Mouse (Mus musculus) myocyte (in vitro differentiated cells): ENCODE measurements around the gene Tprg. TPM values are rescaled to one million over a fixed set of nuclear protein-coding genes. Genes with fewer than 3 reads are reported as not detected.

Source experiments
- H3K27me3 ChIP-seq: one replicate; pipeline ENCODE4 v1.6.1; 2011; ENCODE audit not compliant: control insufficient read depth, insufficient read depth, insufficient read length
- H3K36me3 ChIP-seq: one replicate; pipeline ENCODE4 v1.6.1; 2011; ENCODE audit not compliant: control insufficient read depth, insufficient read depth
- H3K4me2 ChIP-seq: one replicate; pipeline ENCODE4 v1.6.1; 2011; ENCODE audit warnings: low read depth, control low read depth
- H3K4me3 ChIP-seq: one replicate; pipeline ENCODE4 v1.5.1; 2011; ENCODE audit warnings: mild to moderate bottlenecking, control low read depth, moderate library complexity
- H3K79me2 ChIP-seq: one replicate; pipeline ENCODE4 v1.6.1; 2011; ENCODE audit not compliant: control insufficient read depth, insufficient read depth
- H3ac ChIP-seq: one replicate; pipeline ENCODE4 v1.6.1; 2011; ENCODE audit not compliant: control insufficient read depth, insufficient read length
- CEBPB ChIP-seq: IDR thresholded peaks from 2 replicates; pipeline ENCODE4 v1.6.1; 2011; ENCODE audit warnings: mild to moderate bottlenecking, moderate library complexity; ENCODE audit not compliant: poor library complexity, insufficient read depth, severe bottlenecking
- E2F4 ChIP-seq: IDR thresholded peaks from one replicate; pipeline ENCODE4 v1.6.1; 2011; ENCODE audit warnings: mild to moderate bottlenecking, control low read depth, moderate library complexity; ENCODE audit not compliant: insufficient read depth
- MAX ChIP-seq: IDR thresholded peaks from one replicate; pipeline ENCODE4 v1.6.1; 2011; ENCODE audit warnings: low read depth, mild to moderate bottlenecking, control low read depth
- MYOD1 ChIP-seq, 3 experiments: IDR thresholded peaks; one replicate each; pipeline ENCODE4 v1.6.1; 2011; ENCODE audit warnings: control low read depth in 2 of 3, low read depth in 2 of 3, mild to moderate bottlenecking in 2 of 3, moderate library complexity in 1 of 3; ENCODE audit not compliant: insufficient read length in 2 of 3, control insufficient read depth in 1 of 3
- MYOG ChIP-seq, 3 experiments: IDR thresholded peaks; one replicate each; pipeline ENCODE4 v1.6.1; 2011; ENCODE audit warnings: control low read depth in 2 of 3, low read depth in 2 of 3, mild to moderate bottlenecking in 2 of 3; ENCODE audit not compliant: insufficient read length in 2 of 3, control insufficient read depth in 1 of 3, insufficient read depth in 1 of 3
- POLR2A ChIP-seq: IDR thresholded peaks from one replicate; pipeline ENCODE4 v1.6.1; 2011; ENCODE audit warnings: low read depth, mild to moderate bottlenecking, control low read depth, moderate library complexity; ENCODE audit not compliant: insufficient read length
- POLR2AphosphoS2 ChIP-seq: IDR thresholded peaks from one replicate; pipeline ENCODE4 v1.6.1; 2011; ENCODE audit warnings: low read depth, control low read depth; ENCODE audit not compliant: insufficient read length
- REST ChIP-seq: IDR thresholded peaks from one replicate; pipeline ENCODE4 v1.6.1; 2011; ENCODE audit warnings: mild to moderate bottlenecking, control low read depth, moderate library complexity; ENCODE audit not compliant: insufficient read depth, insufficient read length
- SRF ChIP-seq: IDR thresholded peaks from one replicate; pipeline ENCODE4 v1.6.1; 2011; ENCODE audit warnings: low read depth; ENCODE audit not compliant: control insufficient read depth, insufficient read length
- TCF12 ChIP-seq: IDR thresholded peaks from one replicate; pipeline ENCODE4 v1.6.1; 2011; ENCODE audit warnings: mild to moderate bottlenecking, control low read depth; ENCODE audit not compliant: poor library complexity, insufficient read depth, severe bottlenecking
- TCF3 ChIP-seq: IDR thresholded peaks from one replicate; pipeline ENCODE4 v1.6.1; 2011; ENCODE audit warnings: low read depth, control low read depth; ENCODE audit not compliant: insufficient read length
- USF1 ChIP-seq: IDR thresholded peaks from one replicate; pipeline ENCODE4 v1.6.1; 2011; ENCODE audit warnings: low read depth, mild to moderate bottlenecking, control low read depth, moderate library complexity
- polyA plus RNA-seq: library from polyadenylated mRNA; unstranded; fragments of >200 nt; fragmentation: generic; extraction: Trizol; gene quantifications from one replicate; pipeline ENCODE4 v1.2.1, GENCODE M21; 2012; ENCODE audit warnings: missing spikeins

The Tprg gene
- polyA plus RNA-seq, 1 experiment = not detected

DNA sequence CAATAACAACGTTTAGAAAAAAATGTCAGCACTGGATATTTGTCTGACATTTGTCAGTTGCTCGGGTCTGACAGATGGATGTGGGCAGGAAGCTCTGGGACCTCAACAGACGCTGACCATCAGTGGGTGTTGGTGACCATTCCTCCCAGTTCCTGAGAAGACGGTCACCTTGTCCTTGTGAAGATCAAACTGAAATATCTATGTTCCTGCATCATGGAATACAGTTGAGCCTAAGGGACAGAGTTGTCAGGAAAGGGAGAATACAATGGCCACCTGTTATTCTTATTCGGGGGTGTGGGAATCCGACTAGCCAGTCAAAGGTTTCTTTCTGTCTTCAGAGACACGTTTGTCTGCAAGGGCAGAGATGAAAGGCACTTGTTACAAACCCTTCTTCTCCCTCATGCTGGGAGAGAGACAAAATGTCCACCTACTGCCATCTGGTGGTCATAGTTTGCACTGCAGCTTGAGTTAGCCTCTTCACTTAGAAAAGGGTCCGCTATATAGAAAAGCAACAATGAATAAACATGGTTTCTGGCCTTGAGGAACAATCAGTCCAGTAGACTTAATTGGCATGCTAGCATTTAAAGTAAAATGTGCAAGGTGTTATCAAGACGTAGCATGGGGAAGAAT lies 23.0 kb upstream of the Tprg start:
- H3K27me3 ChIP-seq = no peaks in the 10 kb centered on the region
- H3K79me2 ChIP-seq = no peaks in the 10 kb centered on the region
- TF ChIP-seq MYOD1 (IDR thresholded peaks at IDR 0.05; ENCODE audit: control insufficient read depth in 1 of 3, insufficient read length in 2 of 3, low read depth in 2 of 3) (no peak), TCF12 (no peak), POLR2A (no peak), SRF (no peak), CEBPB (no peak), MAX (no peak), POLR2AphosphoS2 (no peak), TCF3 (no peak), MYOG (IDR thresholded peaks at IDR 0.05; ENCODE audit: control insufficient read depth in 1 of 3, insufficient read depth in 1 of 3, insufficient read length in 2 of 3, low read depth in 2 of 3) (no peak)
- H3K4me2 ChIP-seq = peak overlapping the region; percentile 49
- H3ac ChIP-seq = no peak overlapping the region
- no peaks in the 10 kb centered on the region for H3K36me3 ChIP-seq
- H3K4me3 ChIP-seq = no peak overlapping the region

DNA sequence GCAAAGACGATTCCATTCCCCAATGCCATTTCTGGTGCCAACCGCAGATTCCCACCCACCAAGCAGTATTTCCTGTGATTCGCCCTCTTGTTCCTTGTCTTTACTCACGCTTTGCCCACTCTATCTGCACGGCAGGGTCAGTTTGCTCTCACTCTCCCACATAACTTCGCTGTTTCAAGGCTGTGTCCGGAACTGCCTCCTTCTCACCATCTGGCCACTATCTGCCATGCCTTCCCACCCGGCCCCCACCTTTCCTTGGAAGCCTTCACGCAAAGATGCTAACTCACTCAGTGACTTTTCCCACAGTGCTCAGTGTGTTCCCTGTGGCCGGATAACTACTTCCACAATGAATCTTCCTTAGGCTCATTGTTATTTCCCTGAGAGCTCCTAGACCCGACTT lies 21.4 kb upstream of the Tprg start:
- no peak for TF ChIP-seq POLR2A
- TF ChIP-seq E2F4 = no peak
- no peak for TF ChIP-seq MYOG (IDR thresholded peaks at IDR 0.05; ENCODE audit: control insufficient read depth in 1 of 3, insufficient read depth in 1 of 3, insufficient read length in 2 of 3, low read depth in 2 of 3)
- TF ChIP-seq USF1 = no peak
- TF ChIP-seq MYOD1 (IDR thresholded peaks at IDR 0.05; ENCODE audit: control insufficient read depth in 1 of 3, insufficient read length in 2 of 3, low read depth in 2 of 3) = no peak
- TF ChIP-seq REST = no peak
- TF ChIP-seq POLR2AphosphoS2 = no peak
- TF ChIP-seq TCF12 = no peak
- TF ChIP-seq TCF3 = no peak
- TF ChIP-seq SRF = no peak
- no peak for TF ChIP-seq CEBPB
- no peak for TF ChIP-seq MAX
- Histone ChIP-seq H3K4me2 (no peak overlapping the region), H3K4me3 (no peak overlapping the region), H3K27me3 (no peaks in the 10 kb centered on the region), H3ac (no peak overlapping the region), H3K79me2 (no peaks in the 10 kb centered on the region), H3K36me3 (no peaks in the 10 kb centered on the region)

DNA sequence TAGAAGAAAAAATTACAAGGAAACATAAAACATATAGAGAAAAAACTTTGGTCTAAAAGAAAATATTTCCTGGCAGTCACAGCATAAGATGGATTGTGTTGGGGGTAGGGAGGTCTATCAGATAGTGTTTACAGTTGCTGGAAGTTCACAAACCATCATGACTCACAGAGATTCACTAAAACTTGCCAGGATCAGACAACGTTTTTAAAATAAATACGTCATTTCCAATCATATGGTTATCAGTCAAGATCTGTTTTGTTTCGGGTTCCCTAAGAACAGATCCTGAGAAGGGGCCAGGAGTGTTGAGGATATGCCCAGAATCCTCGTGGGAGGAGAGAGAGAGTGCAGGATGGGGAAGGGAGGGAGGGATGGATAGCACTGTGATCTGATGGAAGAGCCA lies 18.3 kb upstream of the Tprg start:
- Histone ChIP-seq H3ac (no peak overlapping the region), H3K36me3 (no peaks in the 10 kb centered on the region), H3K4me2 (no peak overlapping the region), H3K4me3 (no peak overlapping the region), H3K27me3 (no peaks in the 10 kb centered on the region), H3K79me2 (no peaks in the 10 kb centered on the region)
- TF ChIP-seq MYOD1 (IDR thresholded peaks at IDR 0.05; ENCODE audit: control insufficient read depth in 1 of 3, insufficient read length in 2 of 3, low read depth in 2 of 3) (no peak), MYOG (IDR thresholded peaks at IDR 0.05; ENCODE audit: control insufficient read depth in 1 of 3, insufficient read depth in 1 of 3, insufficient read length in 2 of 3, low read depth in 2 of 3) (no peak), TCF3 (no peak), REST (no peak), USF1 (no peak), SRF (no peak), MAX (no peak), CEBPB (no peak), TCF12 (no peak), POLR2A (no peak), POLR2AphosphoS2 (no peak), E2F4 (no peak)

DNA sequence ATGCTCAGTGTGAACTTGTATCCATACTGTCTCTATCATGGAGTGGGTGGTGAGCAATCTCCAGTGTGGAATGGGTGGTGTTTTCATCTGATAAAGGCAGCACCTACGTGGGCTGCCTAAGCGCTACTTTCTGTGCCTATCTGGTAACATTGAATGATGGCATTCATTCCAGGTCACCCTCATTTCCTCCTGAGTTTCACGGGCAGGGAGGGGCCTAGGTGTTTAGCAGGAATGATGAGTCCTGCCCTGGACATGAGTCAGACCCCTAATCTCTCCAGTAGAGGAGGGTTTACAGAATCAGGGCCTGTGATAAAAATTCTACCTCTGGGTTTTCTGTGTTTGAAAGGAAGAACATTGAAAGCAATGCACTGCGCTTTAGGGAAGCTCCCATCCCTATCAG lies 4.1 kb upstream of the Tprg start:
- TF ChIP-seq E2F4 = no peak
- no peak for TF ChIP-seq SRF
- no peak for TF ChIP-seq USF1
- no peak for TF ChIP-seq TCF3
- no peak for TF ChIP-seq CEBPB
- no peak for TF ChIP-seq MYOG (IDR thresholded peaks at IDR 0.05; ENCODE audit: control insufficient read depth in 1 of 3, insufficient read depth in 1 of 3, insufficient read length in 2 of 3, low read depth in 2 of 3)
- TF ChIP-seq MYOD1 (IDR thresholded peaks at IDR 0.05; ENCODE audit: control insufficient read depth in 1 of 3, insufficient read length in 2 of 3, low read depth in 2 of 3) = no peak
- no peak for TF ChIP-seq POLR2AphosphoS2
- TF ChIP-seq REST = no peak
- no peak for TF ChIP-seq TCF12
- no peak for TF ChIP-seq MAX
- TF ChIP-seq POLR2A = no peak

More for the DNA sequence above, 4.1 kb upstream of the Tprg start:
- no peaks in the 10 kb centered on the region for H3K36me3 ChIP-seq
- no peak overlapping the region for H3K4me2 ChIP-seq
- H3K27me3 ChIP-seq = no peaks in the 10 kb centered on the region
- no peaks in the 10 kb centered on the region for H3K79me2 ChIP-seq
- H3K4me3 ChIP-seq = no peak overlapping the region
- H3ac ChIP-seq = no peak overlapping the region
